10 mouse cellular contexts compared by ENCODE assay signal in the genomic region with DNA sequence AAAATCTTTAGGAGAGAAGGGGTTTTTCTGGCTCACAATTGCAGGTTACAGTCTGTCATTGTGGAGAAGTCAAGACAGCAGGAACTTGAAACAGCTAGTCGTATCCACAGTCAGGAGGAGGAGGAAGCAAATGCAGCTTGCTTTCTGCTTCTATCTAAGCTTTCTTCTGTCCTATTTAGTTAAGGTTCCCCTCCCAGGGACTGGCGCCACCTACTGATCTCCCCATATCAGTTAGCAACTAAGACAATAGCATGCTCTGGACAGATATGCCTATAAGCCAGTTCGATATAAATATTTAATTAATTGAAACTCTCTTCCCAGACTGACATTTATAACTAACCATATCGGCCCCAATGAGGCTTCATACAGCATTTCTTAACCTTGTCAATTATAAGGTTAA. TPM values are rescaled to one million over a fixed set of nuclear protein-coding genes. Genes with fewer than 3 reads are reported as not detected.
DNase-seq lines count a peak whose midpoint lies in the region; ATAC-seq and TF ChIP-seq lines count a peak whose summit lies in the region.
"Had no signal": no experiment of that assay in that cellular context is flagged by ENCODE, and none has a peak within 500 bp of the region (broad histone marks: within the 10 kb centered on the region; RNA-seq: fewer than 3 reads in every experiment).

No protein-coding gene starts in this region.

- H3K36me3 ChIP-seq in E14TG2a.4 (ENCODE audit: insufficient read depth, low read length) = no peaks in the 10 kb centered on the region
- H3K36me3 ChIP-seq in forebrain, postnatal 0 days (ENCODE audit: insufficient read depth) = no peaks in the 10 kb centered on the region
- H3K36me3 ChIP-seq: hindbrain, embryonic 15.5 days had no signal

- TF ChIP-seq CTCF in E14TG2a.4 (conservative IDR thresholded peaks at IDR 0.05; ENCODE audit: low read length) = peak; percentile 22
- no peak for TF ChIP-seq CTCF in forebrain, postnatal 0 days (IDR thresholded peaks at IDR 0.05; ENCODE audit: low read depth)

- no peak overlapping the region for H3K4me3 ChIP-seq in E14TG2a.4 (replicated peaks; ENCODE audit: low read length)
- H3K4me3 ChIP-seq in forebrain, postnatal 0 days (ENCODE audit: low read depth, low read length) = no peak overlapping the region
- H3K4me3 ChIP-seq: hindbrain, embryonic 15.5 days had no signal

- no peaks in the 10 kb centered on the region for H3K27me3 ChIP-seq in E14TG2a.4 (ENCODE audit: insufficient read depth, low read length)
- H3K27me3 ChIP-seq in forebrain, postnatal 0 days (ENCODE audit: insufficient read depth, low read length) = no peaks in the 10 kb centered on the region
- H3K27me3 ChIP-seq: hindbrain, embryonic 15.5 days had no signal

- H3K4me2 ChIP-seq in forebrain, postnatal 0 days (ENCODE audit: low read depth) = no peak overlapping the region
- H3K4me2 ChIP-seq: heart, embryonic 11.5 days; hindbrain, embryonic 15.5 days had no signal

- no peak overlapping the region for H3K27ac ChIP-seq in forebrain, postnatal 0 days (ENCODE audit: low read depth, low read length)
- H3K27ac ChIP-seq: hindbrain, embryonic 15.5 days had no signal

- H3K9ac ChIP-seq in forebrain, postnatal 0 days = no peak overlapping the region
- H3K9ac ChIP-seq: hindbrain, embryonic 15.5 days had no signal

- ATAC-seq in forebrain, postnatal 0 days = no peak

- peaks cover 7% of the 10 kb centered on the region; the same call in 1 of the 2 replicates for H3K4me1 ChIP-seq in E14TG2a.4 (replicated peaks; ENCODE audit: low read depth, low read length)
- H3K4me1 ChIP-seq in forebrain, postnatal 0 days (ENCODE audit: insufficient read depth) = no peaks in the 10 kb centered on the region
- H3K4me1 ChIP-seq: hindbrain, embryonic 15.5 days had no signal

- peak; percentile 6 for DNase-seq in kidney, adult 18-20 months
- no peak for DNase-seq in kidney, adult 8-10 months
- peak; percentile 17 for DNase-seq in 416B (ENCODE audit: low read depth)
- DNase-seq in induced T-regulatory cell, adult 2 months (ENCODE audit: low read depth) = peak; percentile 34
- no peak for DNase-seq in forebrain, postnatal 0 days
- DNase-seq in Muller cell, postnatal 12 days (ENCODE audit: inconsistent ontology term) = no peak
- DNase-seq: layer of hippocampus, postnatal 36 days had no signal

- WGBS in forebrain, postnatal 0 days = 71% methylated on average over 4 of the region's 4 CpGs

- H3K9me3 ChIP-seq in E14TG2a.4 (ENCODE audit: low read length) = no peaks in the 10 kb centered on the region
- H3K9me3 ChIP-seq in forebrain, postnatal 0 days (ENCODE audit: low read length) = no peaks in the 10 kb centered on the region
- H3K9me3 ChIP-seq: hindbrain, embryonic 15.5 days had no signal

RNA-seq across cellular contexts. Expression of gene Cybb, which starts 46.5 kb away (rescaled TPM):
- total RNA-seq in forebrain, postnatal 0 days (2014; rRNA removed) = 0.33 and 0.54 TPM in 2 replicates
- 0.50 and 0.54 TPM in 2 replicates for polyA plus RNA-seq in forebrain, postnatal 0 days (2015; fragmentation: Nextera tagmentation; extraction: Ambion mirVana)

Comparison
In these comparisons a context has a peak if more than half of its experiments do, and no peak if none do; other contexts are left out.
1. DNase-seq: peak in kidney, adult 18-20 months (single experiment), 416B (single experiment) and induced T-regulatory cell, adult 2 months (single experiment); none in kidney, adult 8-10 months (0 of 2), forebrain, postnatal 0 days (single experiment) and Muller cell, postnatal 12 days (single experiment).